Mouse (Mus musculus): ENCODE measurements around the gene Col25a1. TPM values are rescaled to one million over a fixed set of nuclear protein-coding genes. Genes with fewer than 3 reads are reported as not detected.

Col25a1 gene
- polyA plus RNA-seq, 1 experiment, result 24.7 TPM

DNA sequence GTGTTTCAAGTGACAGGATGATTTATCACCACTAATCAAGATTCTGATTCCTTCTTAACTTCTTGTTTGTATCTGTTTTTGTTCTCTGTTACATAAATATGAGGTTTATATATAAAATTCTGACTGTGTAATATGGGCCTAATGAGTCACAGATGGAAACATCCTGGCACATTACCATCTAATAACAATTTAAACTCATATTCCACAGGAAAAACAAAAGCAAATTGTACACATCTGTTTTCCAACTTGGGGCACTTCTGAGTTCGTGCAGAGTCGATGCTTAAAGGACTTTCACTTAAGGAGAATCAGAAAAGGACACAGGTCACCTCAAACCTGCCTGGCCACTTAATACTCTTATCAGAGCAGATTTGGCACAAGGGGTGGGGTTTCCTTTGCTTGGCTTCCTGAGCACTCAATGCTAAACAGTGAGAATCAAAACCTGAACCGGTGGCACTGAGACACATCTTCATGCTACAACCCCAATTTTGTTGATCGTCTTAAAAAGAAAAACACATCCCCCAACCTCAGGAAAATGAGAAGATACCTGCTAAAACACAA, 342.0 kb downstream of the Col25a1 start:
- DNase-seq (ENCODE audit: low spot score), result no peak

DNA sequence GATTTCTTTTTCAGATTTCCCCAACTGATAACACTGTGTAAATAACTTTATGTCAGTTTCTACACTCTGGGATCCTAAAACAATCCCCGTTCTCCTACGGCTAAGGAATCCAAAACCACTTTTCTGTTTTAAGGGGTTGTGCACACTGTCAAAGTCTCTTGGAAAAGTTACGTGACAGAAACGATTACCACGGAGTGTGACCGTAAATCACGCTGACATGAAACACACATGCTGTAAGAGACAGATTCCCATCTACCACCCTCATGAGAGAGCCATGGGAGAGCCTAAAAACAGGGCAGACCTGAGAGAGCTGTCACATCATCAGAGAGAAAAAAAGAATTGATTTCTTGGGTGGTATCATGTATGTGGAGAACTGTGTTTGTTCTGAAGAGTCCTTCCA, 342.7 kb downstream of the Col25a1 start:
- no peak for DNase-seq (ENCODE audit: low spot score)

- no peak for DNase-seq (ENCODE audit: low spot score)
Observed at GRCm38 (mm10) chr3:130482513-130482912, 351.2 kb downstream of the Col25a1 start.

GRCm38 (mm10) chr3:130488839-130489238, 357.5 kb downstream of the Col25a1 start:
- DNase-seq (ENCODE audit: low spot score), result no peak

GRCm38 (mm10) chr3:130494192-130494591, 362.9 kb downstream of the Col25a1 start:
- no peak for DNase-seq (ENCODE audit: low spot score)

- DNase-seq (ENCODE audit: low spot score), result no peak
Observed at GRCm38 (mm10) chr3:130494665-130495396, 363.5 kb downstream of the Col25a1 start.

- no peak for DNase-seq (ENCODE audit: low spot score)
Observed at GRCm38 (mm10) chr3:130497036-130497435, 365.7 kb downstream of the Col25a1 start.

DNA sequence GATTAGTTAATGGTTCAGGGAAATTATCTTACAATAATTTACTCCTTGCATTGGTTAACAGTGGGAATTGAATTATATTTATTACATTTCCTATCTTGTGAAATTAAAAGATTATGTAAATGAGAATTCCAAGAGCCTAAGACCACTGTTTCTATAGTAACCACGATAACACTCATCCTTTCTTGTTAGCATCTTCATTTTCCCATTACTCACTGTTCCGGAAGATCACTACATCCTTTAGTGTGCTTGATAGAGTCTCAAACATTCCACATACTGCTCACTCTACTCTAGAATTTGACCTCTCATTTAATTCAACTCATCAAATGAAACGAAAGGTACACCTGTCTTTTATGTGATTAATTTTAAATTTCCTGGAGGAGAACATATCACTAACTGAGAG, 370.4 kb downstream of the Col25a1 start:
- no peak for DNase-seq (ENCODE audit: low spot score)

DNA sequence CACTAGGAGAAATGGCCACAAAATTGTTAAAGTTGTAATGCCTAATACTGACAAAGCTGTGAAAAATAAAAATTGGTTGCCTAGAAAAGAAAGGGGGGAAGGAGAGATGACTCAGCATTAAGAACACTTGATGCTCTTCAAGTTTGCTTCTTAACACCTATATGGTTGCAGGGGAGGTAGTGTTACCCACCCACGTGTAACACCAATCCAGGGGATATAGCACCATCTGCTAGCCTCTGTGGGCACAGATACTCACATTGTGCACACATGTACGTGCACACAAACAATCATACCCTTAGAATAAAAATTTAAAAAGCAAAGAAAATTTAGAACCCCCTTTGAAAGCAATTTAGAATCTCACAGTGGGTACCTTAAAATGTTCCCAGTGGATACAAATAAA, 377.0 kb downstream of the Col25a1 start:
- DNase-seq (ENCODE audit: low spot score), result no peak

DNA sequence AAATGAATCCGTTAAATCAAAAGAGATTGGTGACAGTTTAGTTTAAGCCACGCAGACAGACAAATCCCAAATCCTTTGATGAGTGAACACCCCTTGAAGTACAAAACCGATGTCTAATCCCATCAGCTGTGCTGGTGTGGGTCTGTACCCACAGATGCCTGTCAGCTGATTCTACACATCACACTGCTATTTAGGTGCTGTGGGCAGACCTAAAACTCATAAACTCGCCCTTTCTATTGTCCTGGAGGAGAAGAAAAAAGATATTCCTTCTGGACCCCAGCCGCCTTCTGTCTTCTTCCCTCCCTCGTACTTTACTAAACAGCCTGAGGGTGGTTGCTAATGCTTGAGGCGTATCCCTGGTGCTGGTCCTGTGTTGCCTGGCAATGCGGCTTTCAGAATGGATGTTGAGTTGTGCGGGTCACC, 387.2 kb downstream of the Col25a1 start:
- no peak for DNase-seq (ENCODE audit: low spot score)

DNA sequence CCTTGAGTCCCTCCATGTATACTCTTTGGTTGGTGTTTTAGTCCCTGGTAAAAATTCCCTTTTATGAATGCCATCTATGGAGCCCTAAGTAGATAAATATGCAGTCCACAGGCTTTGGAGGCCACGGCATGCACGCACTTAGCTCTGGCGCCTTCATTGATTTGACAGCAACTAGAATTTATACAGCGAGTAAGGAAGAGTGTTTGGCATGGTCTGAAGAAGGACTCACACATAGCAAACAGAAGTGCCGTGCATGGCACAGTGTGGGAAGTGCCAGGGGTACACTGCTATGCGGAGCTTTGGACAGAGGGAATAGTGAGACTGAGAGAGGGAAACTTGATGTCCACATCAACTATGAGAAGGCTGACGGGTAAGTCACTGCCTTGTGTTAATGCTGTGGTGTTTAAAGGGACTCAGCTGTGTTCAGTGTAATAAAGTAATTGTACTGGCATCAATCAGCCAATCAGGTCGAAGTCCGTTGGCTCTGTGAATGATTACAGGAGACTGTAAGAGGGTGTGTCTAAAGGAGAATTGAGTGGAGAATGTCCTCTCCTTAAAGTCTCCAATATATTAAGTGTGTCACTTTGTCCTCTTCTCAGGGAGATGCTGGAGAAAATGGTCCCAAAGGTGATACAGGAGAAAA, 390.7 kb downstream of the Col25a1 start:
- no peak for DNase-seq (ENCODE audit: low spot score)

GRCm38 (mm10) chr3:130523019-130523418, 391.7 kb downstream of the Col25a1 start:
- no peak for DNase-seq (ENCODE audit: low spot score)

DNA sequence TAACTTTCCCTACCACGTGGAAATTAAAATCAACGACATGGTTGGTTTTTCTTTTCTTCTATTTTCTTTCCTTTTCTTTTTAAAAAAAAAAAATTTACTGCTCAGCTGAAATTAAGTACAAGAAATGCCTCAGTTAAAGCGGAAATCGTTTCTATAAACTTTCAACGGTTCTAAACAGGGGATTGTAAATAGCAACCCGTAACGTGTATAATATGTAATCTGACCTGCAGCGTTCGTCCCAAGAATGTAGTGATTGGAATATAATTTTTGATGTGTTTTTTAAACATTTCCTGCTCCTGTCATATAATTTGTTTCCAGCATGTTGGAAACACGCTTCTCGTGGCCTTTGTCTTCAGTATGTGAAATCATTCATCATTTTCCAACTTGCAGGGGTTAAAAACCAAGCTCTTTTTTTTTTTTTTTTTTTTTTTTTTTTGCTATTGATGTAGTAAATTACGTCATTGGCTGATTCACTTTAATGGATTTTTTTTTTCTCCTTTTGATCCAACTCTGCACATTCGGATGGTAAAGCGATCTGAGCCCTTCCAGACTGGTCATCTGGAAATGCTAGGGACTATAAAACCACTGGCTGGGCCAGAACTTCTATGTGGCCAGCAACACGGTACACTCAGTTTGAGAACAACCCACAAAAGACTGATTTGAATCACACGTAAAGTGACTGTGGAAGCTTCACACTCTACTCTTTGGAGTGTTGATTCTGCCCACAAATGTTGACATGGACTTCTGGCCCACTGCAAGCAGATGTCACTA, 393.3 kb downstream of the Col25a1 start:
- DNase-seq (ENCODE audit: low spot score), result no peak

GRCm38 (mm10) chr3:130535021-130535420, 403.7 kb downstream of the Col25a1 start:
- DNase-seq (ENCODE audit: low spot score), result no peak

GRCm38 (mm10) chr3:130541541-130541940, 410.2 kb downstream of the Col25a1 start:
- no peak for DNase-seq (ENCODE audit: low spot score)

- DNase-seq (ENCODE audit: low spot score), result no peak
Observed at GRCm38 (mm10) chr3:130545995-130546394, 414.7 kb downstream of the Col25a1 start.

- no peak for DNase-seq (ENCODE audit: low spot score)
Observed at GRCm38 (mm10) chr3:130549066-130549465, 417.8 kb downstream of the Col25a1 start.

GRCm38 (mm10) chr3:130556263-130556662, 425.0 kb downstream of the Col25a1 start:
- DNase-seq (ENCODE audit: low spot score), result no peak

- no peak for DNase-seq (ENCODE audit: low spot score)
Observed at GRCm38 (mm10) chr3:130565586-130565985, 434.3 kb downstream of the Col25a1 start.

GRCm38 (mm10) chr3:130568331-130569095, 437.2 kb downstream of the Col25a1 start:
- DNase-seq (ENCODE audit: low spot score), result no peak

DNA sequence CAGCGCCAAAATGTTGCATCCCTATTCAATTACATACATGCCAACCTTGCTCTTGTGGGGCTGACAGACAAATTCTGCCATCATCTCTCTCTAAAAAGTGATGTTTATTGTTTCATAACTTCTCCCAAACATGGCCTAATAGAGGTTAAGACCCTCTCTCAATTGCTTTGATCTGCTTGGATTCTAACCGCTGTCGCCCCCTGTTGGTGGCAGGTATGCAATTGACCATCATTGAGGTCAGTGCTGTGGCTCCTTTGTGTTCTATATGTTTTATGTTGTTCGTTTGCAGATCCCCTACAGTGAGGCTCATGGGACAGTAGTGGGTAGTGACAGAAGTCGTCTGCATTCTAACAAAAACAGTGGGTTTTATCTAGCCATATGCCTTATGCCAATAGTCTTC, 441.9 kb downstream of the Col25a1 start:
- no peak for DNase-seq (ENCODE audit: low spot score)

DNA sequence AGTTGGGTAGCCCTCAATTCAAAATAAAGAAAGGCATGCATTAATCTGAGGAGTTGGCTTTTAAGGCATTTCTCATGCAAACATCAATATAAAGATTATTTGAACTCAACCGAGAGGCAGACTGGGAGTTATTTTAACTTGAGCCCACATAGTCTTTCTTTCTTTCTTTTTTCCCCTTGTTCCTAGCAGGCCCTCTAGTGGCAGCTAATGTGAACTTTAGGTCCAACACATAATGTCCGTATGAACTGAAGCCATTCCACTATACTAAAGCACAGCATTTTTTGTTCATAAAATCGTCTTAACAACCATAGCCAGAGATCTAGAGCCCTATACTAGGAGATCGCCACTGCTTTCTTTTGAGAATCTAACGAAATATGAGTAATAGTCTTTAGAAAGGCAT, 443.4 kb downstream of the Col25a1 start:
- no peak for DNase-seq (ENCODE audit: low spot score)

All from urinary bladder, adult 2 months (tissue).